Mouse (Mus musculus) hindbrain, postnatal 0 days (tissue): ENCODE data around the gene Gm21983. TPM values are rescaled to one million over a fixed set of nuclear protein-coding genes. Genes with fewer than 3 reads are reported as not detected.

Source experiments
- ATAC-seq: fragments of 200-750 bp; cut with Nextera tagmentation; 2 replicates; pipeline ENCODE4 v1.8.0; 2017; ENCODE audit warnings: mild to moderate bottlenecking, moderate TSS enrichment, moderate library complexity
- DNase-seq: peaks from one replicate; pipeline ENCODE4 v3.0.0-alpha.2; 2015; ENCODE audit warnings: low spot score
- H3K27ac ChIP-seq: fragments of 300-500 bp; sonication (generic); 2 replicates; pipeline ENCODE4 v1.5.1; 2014; ENCODE audit warnings: mild to moderate bottlenecking
- H3K27me3 ChIP-seq: fragments of 300-500 bp; sonication (generic); 2 replicates; pipeline ENCODE4 v1.6.1; 2014; ENCODE audit warnings: low read length, mixed read lengths; ENCODE audit not compliant: insufficient read depth
- H3K36me3 ChIP-seq: fragments of 300-500 bp; sonication (generic); 2 replicates; pipeline ENCODE4 v1.6.1; 2014; ENCODE audit warnings: low read length, mixed read lengths; ENCODE audit not compliant: insufficient read depth
- H3K4me1 ChIP-seq: fragments of 300-500 bp; sonication (generic); 2 replicates; pipeline ENCODE4 v1.6.1; 2014; ENCODE audit warnings: antibody characterized with exemption, low read length, mixed read lengths; ENCODE audit not compliant: insufficient read depth
- H3K4me2 ChIP-seq: fragments of 300-500 bp; sonication (generic); 2 replicates; pipeline ENCODE4 v1.6.1; 2014; ENCODE audit warnings: low read depth, mild to moderate bottlenecking, low read length, moderate library complexity, mixed read lengths
- H3K4me3 ChIP-seq: fragments of 300-500 bp; sonication (generic); 2 replicates; pipeline ENCODE4 v1.5.1; 2014; ENCODE audit warnings: low read length
- H3K9ac ChIP-seq: fragments of 300-500 bp; sonication (generic); replicated peaks from 2 replicates; pipeline ENCODE4 v1.6.1; 2014; ENCODE audit warnings: mild to moderate bottlenecking, low read length, moderate library complexity, mixed read lengths
- H3K9me3 ChIP-seq: fragments of 300-500 bp; sonication (generic); 2 replicates; pipeline ENCODE4 v1.6.1; 2016; ENCODE audit warnings: low read length, mixed read lengths
- CTCF ChIP-seq: IDR thresholded peaks from 2 replicates; pipeline ENCODE4 v1.5.1; 2016; ENCODE audit warnings: antibody characterized with exemption, control low read depth, low read depth
- WGBS: fragments of 180-500 bp; shearing (Covaris S2); extraction: QIAGEN DNeasy Blood & Tissue Kit; methylation state at CpG from one replicate; pipeline ENCODE4 v1.1.7; 2014; 5-methylcytosine and 5-hydroxymethylcytosine counted together
- polyA plus RNA-seq: library from polyadenylated mRNA; unstranded; fragments of >200 nt; fragmentation: Nextera tagmentation; extraction: Ambion mirVana; gene quantifications from 2 replicates; pipeline ENCODE4 v1.2.1, GENCODE M21; 2015
- total RNA-seq: library from RNA; depleted of rRNA; stranded (reverse); fragments of >200 nt; gene quantifications from 2 replicates; pipeline ENCODE4 v1.2.3, GENCODE M21; 2014

Gene Gm21983
- total and polyA plus RNA-seq, 2 experiments from 2014 or later, result 0.44 TPM; not detected in 1

GRCm38 (mm10) chr7:27189271-27189931 lies 8.5 kb upstream of the Gm21983 start:
- peak; percentile 32; the same call in 1 of the 2 replicates for TF ChIP-seq CTCF
- Histone ChIP-seq H3K4me1 (peaks cover 6% of the 10 kb centered on the region), H3K4me3 (no peak overlapping the region), H3K9me3 (no peaks in the 10 kb centered on the region), H3K9ac (no peak overlapping the region), H3K27ac (no peak overlapping the region), H3K4me2 (no peak overlapping the region), H3K36me3 (peaks cover 86% of the 10 kb centered on the region), H3K27me3 (no peaks in the 10 kb centered on the region)
- 80% methylated on average over 10 of the region's 10 CpGs for WGBS
- ATAC-seq, result no peak
- no peak for DNase-seq

GRCm38 (mm10) chr7:27185986-27186385 lies 5.1 kb upstream of the Gm21983 start:
- WGBS, result 97% methylated on average over 5 of the region's 5 CpGs
- no peak overlapping the region for H3K27ac ChIP-seq
- H3K36me3 ChIP-seq, result peaks cover 55% of the 10 kb centered on the region
- no peak overlapping the region for H3K4me2 ChIP-seq
- H3K4me1 ChIP-seq, result no peaks in the 10 kb centered on the region
- no peak for ATAC-seq
- no peaks in the 10 kb centered on the region for H3K27me3 ChIP-seq
- no peak overlapping the region for H3K4me3 ChIP-seq
- no peaks in the 10 kb centered on the region for H3K9me3 ChIP-seq
- DNase-seq, result no peak
- no peak for TF ChIP-seq CTCF
- H3K9ac ChIP-seq, result no peak overlapping the region

DNA sequence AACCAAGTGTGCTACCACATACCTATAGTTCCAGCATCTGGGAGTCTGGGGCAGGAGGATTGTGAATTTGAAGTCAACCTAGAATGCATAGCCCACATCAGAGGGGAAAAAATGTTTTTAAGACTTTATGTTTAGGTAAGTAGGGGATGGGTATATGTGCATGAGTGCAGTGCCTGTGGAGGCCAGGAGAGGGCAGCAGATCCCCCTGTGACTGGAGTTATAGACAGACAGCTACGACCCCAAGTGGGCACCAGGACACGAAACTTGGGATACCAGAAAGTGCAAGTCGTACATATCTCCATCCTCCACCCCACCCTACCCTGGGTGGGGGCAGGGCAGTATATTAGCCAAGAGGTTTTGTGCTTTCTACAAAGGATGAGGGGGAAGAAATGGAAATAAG lies 4.1 kb upstream of the Gm21983 start:
- peak; percentile 43 for DNase-seq
- Histone ChIP-seq H3K4me3 (no peak overlapping the region), H3K9ac (no peak overlapping the region), H3K4me1 (no peaks in the 10 kb centered on the region), H3K36me3 (peaks cover 46% of the 10 kb centered on the region), H3K27ac (no peak overlapping the region), H3K9me3 (no peaks in the 10 kb centered on the region), H3K4me2 (no peak overlapping the region), H3K27me3 (no peaks in the 10 kb centered on the region)
- 72% methylated on average over 3 of the region's 3 CpGs for WGBS
- no peak for ATAC-seq
- TF ChIP-seq CTCF, result peak; percentile 77

- H3K36me3 ChIP-seq, result peaks cover 25% of the 10 kb centered on the region
- WGBS, result 55% methylated on average over 1 of the region's 1 CpGs
These were observed 1.6 kb upstream of the Gm21983 start for GRCm38 (mm10) chr7:27182498-27182897.

DNA sequence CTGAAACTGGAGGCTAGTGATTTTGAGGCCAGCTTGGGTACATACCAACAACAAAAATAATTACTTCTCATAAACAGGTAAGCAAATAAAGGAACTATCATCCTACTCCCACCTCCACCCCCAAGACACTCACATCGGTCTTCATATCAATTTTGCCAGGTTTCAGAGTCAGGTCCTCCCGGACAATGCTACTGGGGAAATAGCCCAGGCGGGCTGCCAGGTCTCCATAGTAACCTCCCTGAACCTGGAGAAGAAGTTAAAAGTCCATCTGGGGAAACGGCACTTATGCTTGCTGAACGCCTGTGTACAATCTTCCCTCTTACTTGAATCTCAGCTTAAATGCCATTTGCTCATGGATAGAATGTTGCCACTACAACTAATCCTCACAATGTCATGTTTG lies 850 bp downstream of the Gm21983 start:
- 22% methylated on average over 5 of the region's 5 CpGs for WGBS

More at GRCm38 (mm10) chr7:27182498-27182897, 1.6 kb upstream of the Gm21983 start:
- H3K9ac ChIP-seq, result no peak overlapping the region
- TF ChIP-seq CTCF, result no peak
- no peak overlapping the region for H3K4me2 ChIP-seq
- DNase-seq (no peak), ATAC-seq (no peak)
- peaks cover 6% of the 10 kb centered on the region for H3K4me1 ChIP-seq
- no peaks in the 10 kb centered on the region for H3K27me3 ChIP-seq
- H3K9me3 ChIP-seq, result no peaks in the 10 kb centered on the region
- H3K27ac ChIP-seq, result no peak overlapping the region
- no peak overlapping the region for H3K4me3 ChIP-seq

GRCm38 (mm10) chr7:27179217-27179918 lies 1.5 kb downstream of the Gm21983 start:
- WGBS, result 49% methylated on average over 16 of the region's 16 CpGs
- H3K4me1 ChIP-seq, result peaks cover 7% of the 10 kb centered on the region

More for the DNA sequence above, 850 bp downstream of the Gm21983 start:
- no peak overlapping the region for H3K4me3 ChIP-seq
- peaks cover 7% of the 10 kb centered on the region for H3K4me1 ChIP-seq
- TF ChIP-seq CTCF, result no peak
- peaks cover 3% of the 10 kb centered on the region; the same call in 1 of the 2 replicates for H3K36me3 ChIP-seq
- no peaks in the 10 kb centered on the region for H3K9me3 ChIP-seq
- H3K27ac ChIP-seq, result peak overlapping the region; percentile 93; the same call in 1 of the 2 replicates
- peak; percentile 73 for DNase-seq
- no peak for ATAC-seq
- no peak overlapping the region for H3K9ac ChIP-seq
- H3K27me3 ChIP-seq, result no peaks in the 10 kb centered on the region
- peak overlapping the region; percentile 62 for H3K4me2 ChIP-seq

More at GRCm38 (mm10) chr7:27179217-27179918, 1.5 kb downstream of the Gm21983 start:
- H3K27ac ChIP-seq, result peak overlapping the region; percentile 93
- H3K4me3 ChIP-seq, result peak overlapping the region; percentile 66
- peaks cover 2% of the 10 kb centered on the region; the same call in 1 of the 2 replicates for H3K36me3 ChIP-seq
- DNase-seq, result no peak
- H3K9ac ChIP-seq, result 0 out of 2 replicates have a peak overlapping the region, but pooled peaks have one; percentile 33
- TF ChIP-seq CTCF, result no peak
- no peak for ATAC-seq
- no peaks in the 10 kb centered on the region for H3K9me3 ChIP-seq
- H3K4me2 ChIP-seq, result peak overlapping the region; percentile 62
- H3K27me3 ChIP-seq, result no peaks in the 10 kb centered on the region
